Mouse (Mus musculus): ENCODE measurements at regions not wholly inside any gene's neighbourhood (a gene's known extent, or its start where the extent isn't known, plus 50 kb on each side); places are given as distances from the start of the nearest gene placed in this dataset.
"Not testable (repeated sequence)": the region's sequence is repeated elsewhere in the genome, so short reads cannot be mapped to it uniquely, and the experiment has no call there.

- no peaks in the 10 kb centered on the region for H3K36me3 ChIP-seq (ENCODE audit: insufficient read depth)
- no peaks in the 10 kb centered on the region for H3K9me3 ChIP-seq (ENCODE audit: low read length)
- no peaks in the 10 kb centered on the region for H3K27me3 ChIP-seq (ENCODE audit: insufficient read depth, low read length)
- H3K4me3 ChIP-seq (ENCODE audit: low read depth, low read length): no peak overlapping the region
- H3K4me2 ChIP-seq (ENCODE audit: low read depth): no peak overlapping the region
- H3K9ac ChIP-seq: no peak overlapping the region
- H3K4me1 ChIP-seq (ENCODE audit: insufficient read depth): no peaks in the 10 kb centered on the region
- DNase-seq (no peak), ATAC-seq (no peak)
- TF ChIP-seq CTCF (IDR thresholded peaks at IDR 0.05; ENCODE audit: low read depth): no peak
- H3K27ac ChIP-seq (ENCODE audit: low read depth, low read length): no peak overlapping the region
These were observed 544.4 kb upstream of the Pou3f4 start for GRCm38 (mm10) chrX:110269652-110270051.

GRCm38 (mm10) chrX:110274277-110274676, 539.8 kb upstream of the Pou3f4 start:
- not testable (repeated sequence) for H3K9me3 ChIP-seq (ENCODE audit: low read length); ATAC-seq; DNase-seq; H3K4me1 ChIP-seq (ENCODE audit: insufficient read depth); H3K36me3 ChIP-seq (ENCODE audit: insufficient read depth); H3K4me3 ChIP-seq (ENCODE audit: low read depth, low read length); H3K27me3 ChIP-seq (ENCODE audit: insufficient read depth, low read length); H3K4me2 ChIP-seq (ENCODE audit: low read depth); H3K27ac ChIP-seq (ENCODE audit: low read depth, low read length); H3K9ac ChIP-seq
- WGBS: 95% methylated on average over 3 of the region's 3 CpGs

- H3K36me3 ChIP-seq (ENCODE audit: insufficient read depth): no peaks in the 10 kb centered on the region
These were observed 538.7 kb upstream of the Pou3f4 start for GRCm38 (mm10) chrX:110275390-110275789.

GRCm38 (mm10) chrX:110275830-110276229, 538.2 kb upstream of the Pou3f4 start:
- no peaks in the 10 kb centered on the region for H3K4me1 ChIP-seq (ENCODE audit: insufficient read depth)
- DNase-seq (no peak), ATAC-seq (no peak)
- TF ChIP-seq CTCF (IDR thresholded peaks at IDR 0.05; ENCODE audit: low read depth): no peak
- no peak overlapping the region for H3K4me2 ChIP-seq (ENCODE audit: low read depth)
- H3K9me3 ChIP-seq (ENCODE audit: low read length): no peaks in the 10 kb centered on the region
- H3K27ac ChIP-seq (ENCODE audit: low read depth, low read length): no peak overlapping the region
- no peak overlapping the region for H3K9ac ChIP-seq
- no peaks in the 10 kb centered on the region for H3K36me3 ChIP-seq (ENCODE audit: insufficient read depth)
- 85% methylated on average over 3 of the region's 3 CpGs for WGBS
- no peaks in the 10 kb centered on the region for H3K27me3 ChIP-seq (ENCODE audit: insufficient read depth, low read length)
- H3K4me3 ChIP-seq (ENCODE audit: low read depth, low read length): no peak overlapping the region

More at GRCm38 (mm10) chrX:110275390-110275789, 538.7 kb upstream of the Pou3f4 start:
- DNase-seq (no peak), ATAC-seq (no peak)
- Histone ChIP-seq H3K4me1 (ENCODE audit: insufficient read depth) (no peaks in the 10 kb centered on the region), H3K27ac (ENCODE audit: low read depth, low read length) (no peak overlapping the region), H3K4me3 (ENCODE audit: low read depth, low read length) (no peak overlapping the region), H3K9ac (no peak overlapping the region), H3K27me3 (ENCODE audit: insufficient read depth, low read length) (no peaks in the 10 kb centered on the region), H3K9me3 (ENCODE audit: low read length) (no peaks in the 10 kb centered on the region), H3K4me2 (ENCODE audit: low read depth) (no peak overlapping the region)
- TF ChIP-seq CTCF (IDR thresholded peaks at IDR 0.05; ENCODE audit: low read depth): no peak
- 91% methylated on average over 4 of the region's 4 CpGs for WGBS

- DNase-seq: peak; percentile 50
- 72% methylated on average over 14 of the region's 14 CpGs for WGBS
- H3K9ac ChIP-seq: no peak overlapping the region
- H3K36me3 ChIP-seq (ENCODE audit: insufficient read depth): no peaks in the 10 kb centered on the region
- TF ChIP-seq CTCF (IDR thresholded peaks at IDR 0.05; ENCODE audit: low read depth): no peak
- no peak overlapping the region for H3K4me3 ChIP-seq (ENCODE audit: low read depth, low read length)
- H3K4me2 ChIP-seq (ENCODE audit: low read depth): no peak overlapping the region
- H3K4me1 ChIP-seq (ENCODE audit: insufficient read depth): no peaks in the 10 kb centered on the region
- peak; percentile 56; the same call in 1 of the 2 replicates for ATAC-seq
- no peaks in the 10 kb centered on the region for H3K27me3 ChIP-seq (ENCODE audit: insufficient read depth, low read length)
- no peaks in the 10 kb centered on the region for H3K9me3 ChIP-seq (ENCODE audit: low read length)
- no peak overlapping the region for H3K27ac ChIP-seq (ENCODE audit: low read depth, low read length)
These were observed 534.4 kb upstream of the Pou3f4 start for GRCm38 (mm10) chrX:110279492-110280213.

- not testable (repeated sequence) for H3K4me1 ChIP-seq (ENCODE audit: insufficient read depth); H3K36me3 ChIP-seq (ENCODE audit: insufficient read depth); H3K4me2 ChIP-seq (ENCODE audit: low read depth); H3K27ac ChIP-seq (ENCODE audit: low read depth, low read length); H3K9ac ChIP-seq; ATAC-seq; H3K27me3 ChIP-seq (ENCODE audit: insufficient read depth, low read length); H3K9me3 ChIP-seq (ENCODE audit: low read length); H3K4me3 ChIP-seq (ENCODE audit: low read depth, low read length); DNase-seq
- WGBS: 93% methylated on average over 13 of the region's 13 CpGs
These were observed 532.6 kb upstream of the Pou3f4 start for GRCm38 (mm10) chrX:110281389-110281872.

GRCm38 (mm10) chrX:110281929-110282328, 532.2 kb upstream of the Pou3f4 start:
- no peaks in the 10 kb centered on the region for H3K27me3 ChIP-seq (ENCODE audit: insufficient read depth, low read length)
- no peaks in the 10 kb centered on the region for H3K9me3 ChIP-seq (ENCODE audit: low read length)
- H3K27ac ChIP-seq (ENCODE audit: low read depth, low read length): no peak overlapping the region
- ATAC-seq (no peak), DNase-seq (no peak)
- H3K4me1 ChIP-seq (ENCODE audit: insufficient read depth): no peaks in the 10 kb centered on the region
- 70% methylated on average over 1 of the region's 1 CpGs for WGBS
- no peak overlapping the region for H3K9ac ChIP-seq
- no peak overlapping the region for H3K4me2 ChIP-seq (ENCODE audit: low read depth)
- H3K4me3 ChIP-seq (ENCODE audit: low read depth, low read length): no peak overlapping the region
- no peak for TF ChIP-seq CTCF (IDR thresholded peaks at IDR 0.05; ENCODE audit: low read depth)
- H3K36me3 ChIP-seq (ENCODE audit: insufficient read depth): no peaks in the 10 kb centered on the region
